Comparison of ENCODE assay signal across 15 mouse cellular contexts in the genomic region with DNA sequence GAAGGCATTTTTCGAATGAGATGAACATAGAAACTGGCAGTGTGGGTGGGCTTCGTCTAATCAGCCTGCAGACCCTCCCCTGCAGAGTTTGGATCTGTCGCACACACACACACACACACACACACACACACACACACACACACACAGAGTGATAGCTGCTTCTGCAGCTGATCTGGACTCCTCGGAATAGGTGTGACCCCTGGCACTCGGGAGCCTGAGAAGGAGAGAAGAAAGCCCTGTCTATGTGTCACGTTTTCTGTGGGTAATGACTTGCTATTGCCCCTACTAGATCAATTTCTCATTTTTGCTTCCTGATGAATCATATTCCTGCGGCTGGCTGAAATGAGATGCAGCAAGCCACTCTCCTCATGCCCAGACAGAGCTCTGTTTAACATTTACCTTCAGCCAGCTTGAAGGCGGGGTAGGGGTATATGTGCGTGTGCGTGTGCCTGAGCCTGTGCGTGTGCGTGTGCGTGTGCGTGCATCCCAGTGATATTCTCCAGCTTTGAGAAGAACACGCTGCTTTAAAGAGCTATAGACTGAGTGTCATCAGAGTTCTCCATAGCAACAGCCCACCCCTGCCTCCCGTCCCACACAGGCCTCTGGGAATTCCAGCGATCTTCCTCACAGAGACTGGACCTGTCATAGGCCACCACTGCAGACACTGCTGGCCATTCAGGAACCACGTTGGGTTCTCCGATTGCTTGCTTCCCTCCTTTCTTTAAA. TPM values are rescaled to one million over a fixed set of nuclear protein-coding genes. Genes with fewer than 3 reads are reported as not detected.
A peak's percentile ranks its signal among the peaks of the same experiment; 100 is the strongest.
DNase-seq lines count a peak whose midpoint lies in the region; ATAC-seq and TF ChIP-seq lines count a peak whose summit lies in the region.
"Had no signal": no experiment of that assay in that cellular context is flagged by ENCODE, and none has a peak within 500 bp of the region (broad histone marks: within the 10 kb centered on the region; RNA-seq: fewer than 3 reads in every experiment).

No protein-coding gene starts in this region.

- H3K27me3 ChIP-seq in testis, adult 2 months (ENCODE audit: control insufficient read depth, insufficient read depth, low read length) = no peaks in the 10 kb centered on the region
- H3K27me3 ChIP-seq in midbrain, embryonic 10.5 days (ENCODE audit: low read depth, poor library complexity, severe bottlenecking) = no peaks in the 10 kb centered on the region

- H3K27ac ChIP-seq in testis, adult 2 months (ENCODE audit: control insufficient read depth, insufficient read depth, low read depth, low read length) = no peak overlapping the region
- H3K27ac ChIP-seq in midbrain, embryonic 10.5 days (replicated peaks) = peak overlapping the region; percentile 11; the same call in 1 of the 2 replicates
- H3K27ac ChIP-seq: liver, embryonic 12.5 days had no signal

- no peaks in the 10 kb centered on the region for H3K9me3 ChIP-seq in midbrain, embryonic 10.5 days (replicated peaks)
- H3K9me3 ChIP-seq: liver, embryonic 12.5 days had no signal

- ATAC-seq in megakaryocyte progenitor cell, adult 5-6 weeks (replicated peaks; ENCODE audit: poor library complexity) = no peak
- ATAC-seq: inflammation-experienced regulatory T-cells, adult 6 months; liver, embryonic 12.5 days had no signal

- intact Hi-C loops in heart, postnatal 14 days (cut with DNase I) = no loop called here

- no peak for TF ChIP-seq CTCF in testis, adult 2 months (IDR thresholded peaks at IDR 0.05; ENCODE audit: control insufficient read depth, insufficient read depth, insufficient replicate concordance, low read depth, low read length)

- 68% methylated on average over 19 of the region's 19 CpGs for WGBS in midbrain, embryonic 10.5 days

- H3K4me1 ChIP-seq in testis, adult 2 months (ENCODE audit: control insufficient read depth, insufficient read depth, low read length) = no peaks in the 10 kb centered on the region
- peaks cover 42% of the 10 kb centered on the region for H3K4me1 ChIP-seq in midbrain, embryonic 10.5 days

- H3K4me3 ChIP-seq in testis, adult 2 months (ENCODE audit: control insufficient read depth, low read depth, low read length) = peak overlapping the region; percentile 45; the same call in 1 of the 2 replicates
- H3K4me3 ChIP-seq in midbrain, embryonic 10.5 days = no peak overlapping the region
- H3K4me3 ChIP-seq: liver, embryonic 12.5 days had no signal

- TF ChIP-seq POLR2A in testis, adult 2 months (IDR thresholded peaks at IDR 0.05; ENCODE audit: control insufficient read depth, low read depth, low read length) = no peak

- no peaks in the 10 kb centered on the region for H3K36me3 ChIP-seq in testis, adult 2 months (ENCODE audit: control insufficient read depth, insufficient read depth, low read length)
- no peaks in the 10 kb centered on the region for H3K36me3 ChIP-seq in midbrain, embryonic 10.5 days
- H3K36me3 ChIP-seq: liver, embryonic 12.5 days had no signal

- peak; percentile 19 for DNase-seq in embryo, embryonic 10 days (ENCODE audit: low spot score)
- no peak for DNase-seq in embryo, embryonic 9.5 days (ENCODE audit: extremely low spot score)
- no peak for DNase-seq in testis, postnatal 10 days (ENCODE audit: low spot score)
- DNase-seq in midbrain, embryonic 10.5 days (ENCODE audit: low spot score) = no peak
- DNase-seq in natural killer cell, adult 2 months (ENCODE audit: low spot score in 2 of 2) = no peak
- DNase-seq in heart, postnatal 14 days = no peak
- DNase-seq: adrenal gland, postnatal 14 days; gastrocnemius, postnatal 25 days; kidney, postnatal 36 days; lung, postnatal 10 days; thymus, adult 18-20 months had no signal

RNA-seq across cellular contexts. Expression of a gene that starts 29.3 kb away (rescaled TPM):
- polyA plus RNA-seq in testis, adult 2 months (2012; rRNA removed) = 117 and 119 TPM in 2 replicates
- 1.7 and 1.9 TPM in 2 replicates for polyA plus RNA-seq in midbrain, embryonic 10.5 days (2016; fragmentation: Nextera tagmentation; extraction: Ambion mirVana)
- 0.10 TPM in 1 of 2 replicates, not detected in the other for total RNA-seq in megakaryocyte progenitor cell, adult 5-6 weeks (2015)
- total RNA-seq in megakaryocyte progenitor cell, adult 5-6 weeks (2017) = not detected in 2 replicates
- total RNA-seq in heart, postnatal 14 days (2021) = 1 to 10 TPM; 2.7 to 3.5 TPM
